Comparison of ENCODE assay signal across 9 mouse cellular contexts in the genomic region with DNA sequence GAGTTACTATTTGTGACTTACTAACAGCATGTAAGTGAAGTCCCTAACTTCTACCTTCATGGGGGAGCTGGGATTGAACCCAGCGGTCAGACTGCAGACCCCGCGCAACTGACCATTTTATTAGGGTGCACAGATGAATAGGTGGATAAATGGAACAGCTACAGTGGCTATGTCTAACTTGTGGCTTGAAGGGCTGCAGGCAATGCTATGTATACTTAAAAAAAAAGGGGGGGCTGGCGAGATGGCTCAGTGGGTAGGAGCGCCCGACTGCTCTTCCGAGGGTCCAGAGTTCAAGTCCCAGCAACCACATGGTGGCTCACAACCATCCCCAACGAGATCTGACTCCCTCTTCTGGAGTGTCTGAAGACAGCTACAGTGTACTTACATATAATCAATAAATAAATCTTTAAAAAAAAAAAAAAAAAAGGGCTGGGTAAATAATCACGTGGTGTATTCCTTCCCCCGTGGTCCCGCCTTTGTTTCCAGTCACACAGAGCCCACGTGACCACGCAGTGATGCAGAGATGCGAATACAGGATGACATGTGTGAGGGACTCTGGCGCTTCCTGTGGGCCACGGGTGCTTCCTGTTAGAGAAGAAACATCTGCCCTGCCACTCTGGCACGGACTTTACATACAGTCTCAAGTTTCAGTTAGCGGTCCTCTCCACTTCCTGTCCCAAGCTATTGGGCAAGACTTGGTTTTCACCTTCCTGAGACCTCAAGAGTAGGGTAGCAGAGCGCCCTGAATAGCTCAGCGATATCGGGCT.
DNase-seq lines count a peak whose midpoint lies in the region; ATAC-seq and TF ChIP-seq lines count a peak whose summit lies in the region.
"Had no signal": no experiment of that assay in that cellular context is flagged by ENCODE, and none has a peak within 500 bp of the region (broad histone marks: within the 10 kb centered on the region; RNA-seq: fewer than 3 reads in every experiment).

No protein-coding gene starts in this region.

- no peak overlapping the region for H3K4me3 ChIP-seq in lung, embryonic 14.5 days (ENCODE audit: low read depth, low read length)
- H3K4me3 ChIP-seq in midbrain, embryonic 11.5 days (ENCODE audit: low read depth, low read length) = no peak overlapping the region
- H3K4me3 ChIP-seq: hindbrain, embryonic 15.5 days had no signal

- 77% methylated on average over 21 of the region's 21 CpGs for WGBS in lung, embryonic 14.5 days
- WGBS in midbrain, embryonic 11.5 days = 93% methylated on average over 21 of the region's 21 CpGs

- peak; percentile 25 for DNase-seq in 3T3-L1 (ENCODE audit: low read depth, low spot score)
- DNase-seq in adrenal gland, postnatal 10 days = peak; percentile 19
- peak; percentile 94 for DNase-seq in induced T-regulatory cell, adult 2 months (ENCODE audit: low read depth)
- peak; percentile 82 for DNase-seq in lung, embryonic 14.5 days
- peak; percentile 99 for DNase-seq in splenic B cell, adult 2 months (ENCODE audit: low read depth, low spot score)
- no peak for DNase-seq in urinary bladder, postnatal 4 days (ENCODE audit: low spot score in 2 of 2)
- DNase-seq in cerebellum, adult 11-12 months = no peak
- no peak for DNase-seq in midbrain, embryonic 11.5 days (ENCODE audit: low spot score, missing footprints)

- no peaks in the 10 kb centered on the region for H3K27me3 ChIP-seq in lung, embryonic 14.5 days (ENCODE audit: insufficient read depth, low read length)
- no peaks in the 10 kb centered on the region for H3K27me3 ChIP-seq in splenic B cell, adult 2 months (ENCODE audit: control insufficient read depth, insufficient read depth, low read length, poor library complexity, severe bottlenecking)
- H3K27me3 ChIP-seq in midbrain, embryonic 11.5 days (ENCODE audit: control insufficient read depth, insufficient read depth, low read length) = no peaks in the 10 kb centered on the region
- H3K27me3 ChIP-seq: hindbrain, embryonic 15.5 days had no signal

- no peaks in the 10 kb centered on the region for H3K36me3 ChIP-seq in lung, embryonic 14.5 days (ENCODE audit: insufficient read depth)
- H3K36me3 ChIP-seq in splenic B cell, adult 2 months (ENCODE audit: control insufficient read depth, insufficient read depth, low read length, poor library complexity, severe bottlenecking) = no peaks in the 10 kb centered on the region
- no peaks in the 10 kb centered on the region for H3K36me3 ChIP-seq in midbrain, embryonic 11.5 days (ENCODE audit: control insufficient read depth, insufficient read depth, low read length)
- H3K36me3 ChIP-seq: hindbrain, embryonic 15.5 days had no signal

- no peak overlapping the region; the same call in 1 of the 2 replicates for H3K27ac ChIP-seq in lung, embryonic 14.5 days (ENCODE audit: low read depth)
- H3K27ac ChIP-seq in midbrain, embryonic 11.5 days (ENCODE audit: low read depth, low read length) = no peak overlapping the region
- H3K27ac ChIP-seq: hindbrain, embryonic 15.5 days had no signal

- H3K9me3 ChIP-seq in lung, embryonic 14.5 days (ENCODE audit: low read depth, low read length) = no peaks in the 10 kb centered on the region
- H3K9me3 ChIP-seq in midbrain, embryonic 11.5 days (ENCODE audit: control insufficient read depth, low read length) = no peaks in the 10 kb centered on the region
- H3K9me3 ChIP-seq: hindbrain, embryonic 15.5 days had no signal

- peaks cover 7% of the 10 kb centered on the region; the same call in 1 of the 2 replicates for H3K4me1 ChIP-seq in lung, embryonic 14.5 days (ENCODE audit: insufficient read depth)
- H3K4me1 ChIP-seq in midbrain, embryonic 11.5 days (ENCODE audit: control insufficient read depth, insufficient read depth, low read length) = peaks cover 11% of the 10 kb centered on the region

- no peak overlapping the region for H3K4me2 ChIP-seq in lung, embryonic 14.5 days
- no peak overlapping the region for H3K4me2 ChIP-seq in midbrain, embryonic 11.5 days
- H3K4me2 ChIP-seq: hindbrain, embryonic 15.5 days had no signal

- ATAC-seq in lung, embryonic 14.5 days (ENCODE audit: insufficient read depth) = peak; percentile 80
- no peak for ATAC-seq in midbrain, embryonic 11.5 days (ENCODE audit: low FRiP score)

- H3K9ac ChIP-seq in lung, embryonic 14.5 days = no peak overlapping the region
- H3K9ac ChIP-seq in midbrain, embryonic 11.5 days (ENCODE audit: low read length) = no peak overlapping the region
- H3K9ac ChIP-seq: hindbrain, embryonic 15.5 days had no signal

- no peak for TF ChIP-seq CTCF in lung, embryonic 14.5 days (IDR thresholded peaks at IDR 0.05; ENCODE audit: low read depth)

Comparison
In these comparisons a context has a peak if more than half of its experiments do, and no peak if none do; other contexts are left out.
1. DNase-seq: peak in 3T3-L1 (single experiment), adrenal gland, postnatal 10 days (single experiment), induced T-regulatory cell, adult 2 months (single experiment), lung, embryonic 14.5 days (single experiment) and splenic B cell, adult 2 months (single experiment); none in urinary bladder, postnatal 4 days (0 of 2), cerebellum, adult 11-12 months (single experiment) and midbrain, embryonic 11.5 days (single experiment).